Mouse (Mus musculus): ENCODE measurements around the gene Plxnb1. TPM values are rescaled to one million over a fixed set of nuclear protein-coding genes. Genes with fewer than 3 reads are reported as not detected.

Gene Plxnb1
- polyA plus RNA-seq, 1 experiment: not detected

DNA sequence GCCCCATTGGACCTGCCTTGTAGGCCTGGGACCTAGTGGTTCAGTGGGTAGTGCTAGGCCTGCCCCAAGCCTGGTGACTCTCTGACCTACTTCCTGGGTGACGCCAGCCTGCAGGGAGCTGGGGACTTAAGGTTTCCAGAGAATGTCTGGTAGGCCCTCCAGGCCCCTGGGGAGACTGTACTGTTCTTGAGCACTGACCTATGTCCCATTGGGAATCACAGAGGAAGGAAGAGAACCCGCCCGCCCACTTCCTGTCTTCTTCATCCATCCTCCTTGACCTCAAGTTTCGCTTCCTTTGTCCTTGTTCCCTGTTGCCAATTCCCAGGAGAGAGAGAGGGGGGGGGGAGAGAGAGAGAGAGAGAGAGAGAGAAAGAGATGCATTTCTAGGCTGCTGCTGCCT lies 22.9 kb downstream of the Plxnb1 start:
- WGBS: 92% methylated on average over 4 of the region's 4 CpGs
- no peak for TF ChIP-seq POLR2A (IDR thresholded peaks at IDR 0.05; ENCODE audit: insufficient read depth, low read depth, low read length)
- no peak for TF ChIP-seq CTCF (IDR thresholded peaks at IDR 0.05; ENCODE audit: insufficient read depth, low read depth, low read length)
- no peaks in the 10 kb centered on the region for H3K4me1 ChIP-seq (ENCODE audit: control insufficient read depth, insufficient read depth, low read length)
- no peak overlapping the region for H3K4me3 ChIP-seq (ENCODE audit: insufficient read depth, low read depth, low read length)
- H3K27ac ChIP-seq (ENCODE audit: insufficient read depth, low read depth, low read length): no peak overlapping the region

DNA sequence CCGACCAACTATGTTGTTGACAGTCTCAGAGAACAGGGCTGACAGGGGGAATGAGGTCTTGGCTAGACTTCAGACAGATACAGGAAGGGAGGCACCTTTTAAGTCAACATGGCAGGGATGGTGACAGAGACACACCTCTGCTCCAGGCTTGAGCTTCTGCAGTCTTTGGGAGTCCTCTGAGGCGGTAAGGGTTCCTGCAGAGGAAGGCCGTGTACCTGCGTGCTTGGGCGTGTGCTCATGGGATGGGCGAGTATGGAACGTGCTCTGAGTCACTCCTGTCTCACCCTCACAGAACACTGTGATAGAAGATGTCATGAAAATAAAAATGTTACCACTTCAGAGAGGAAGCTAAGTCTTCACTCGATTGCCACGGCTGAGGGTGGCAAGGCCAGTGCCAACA lies 24.4 kb downstream of the Plxnb1 start:
- WGBS: 81% methylated on average over 9 of the region's 9 CpGs
- TF ChIP-seq CTCF (IDR thresholded peaks at IDR 0.05; ENCODE audit: insufficient read depth, low read depth, low read length) (no peak), POLR2A (IDR thresholded peaks at IDR 0.05; ENCODE audit: insufficient read depth, low read depth, low read length) (no peak)
- Histone ChIP-seq H3K27ac (ENCODE audit: insufficient read depth, low read depth, low read length) (no peak overlapping the region), H3K4me3 (ENCODE audit: insufficient read depth, low read depth, low read length) (no peak overlapping the region), H3K4me1 (ENCODE audit: control insufficient read depth, insufficient read depth, low read length) (no peaks in the 10 kb centered on the region)

DNA sequence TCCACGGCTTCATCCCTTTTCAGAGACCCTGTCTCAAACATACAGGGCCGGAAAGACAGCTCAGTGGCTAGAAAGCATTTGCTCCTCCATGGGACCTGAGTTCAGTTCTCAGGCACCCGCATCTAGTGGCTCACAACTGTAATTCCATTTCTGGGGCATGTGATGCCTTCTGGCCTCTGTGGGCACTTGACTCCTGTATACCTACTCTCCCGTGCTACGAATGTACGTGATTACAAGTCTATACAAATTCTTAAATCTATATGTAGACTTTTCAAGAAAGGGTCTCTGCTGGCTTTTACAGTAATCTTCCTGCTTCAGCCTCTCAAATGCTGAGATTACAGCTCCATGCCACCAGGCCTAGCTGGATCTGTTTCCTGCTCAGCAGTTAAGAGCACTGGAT lies 25.8 kb downstream of the Plxnb1 start:
- H3K4me1 ChIP-seq (ENCODE audit: control insufficient read depth, insufficient read depth, low read length): no peaks in the 10 kb centered on the region
- H3K4me3 ChIP-seq (ENCODE audit: insufficient read depth, low read depth, low read length): no peak overlapping the region
- WGBS: 93% methylated on average over 6 of the region's 6 CpGs
- no peak overlapping the region for H3K27ac ChIP-seq (ENCODE audit: insufficient read depth, low read depth, low read length)
- no peak for TF ChIP-seq POLR2A (IDR thresholded peaks at IDR 0.05; ENCODE audit: insufficient read depth, low read depth, low read length)
- TF ChIP-seq CTCF (IDR thresholded peaks at IDR 0.05; ENCODE audit: insufficient read depth, low read depth, low read length): no peak

DNA sequence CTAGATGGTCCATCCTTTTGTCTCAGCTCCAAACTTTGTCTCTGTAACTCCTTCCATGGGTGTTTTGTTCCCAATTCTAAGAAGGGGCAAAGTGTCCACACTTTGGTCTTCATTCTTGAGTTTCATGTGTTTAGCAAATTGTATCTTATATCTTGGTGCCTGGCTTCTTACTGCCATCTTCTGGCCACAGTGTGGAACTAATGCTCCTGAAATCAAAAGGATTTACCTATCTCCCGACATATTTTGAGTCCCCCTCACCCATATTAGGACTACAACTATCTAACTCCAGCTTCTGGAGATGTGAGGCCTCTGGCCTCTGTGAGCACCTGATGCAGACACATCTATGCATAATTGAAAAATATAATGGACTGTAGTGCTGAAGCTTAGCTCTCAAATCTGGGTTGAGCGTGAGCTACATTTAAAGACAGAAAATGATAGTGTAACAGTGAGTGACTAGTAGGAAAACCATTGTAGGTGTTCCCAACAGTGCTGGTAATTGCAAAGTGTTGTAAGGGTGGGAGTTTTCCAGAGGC lies 27.4 kb downstream of the Plxnb1 start:
- Histone ChIP-seq H3K4me3 (ENCODE audit: insufficient read depth, low read depth, low read length) (no peak overlapping the region), H3K4me1 (ENCODE audit: control insufficient read depth, insufficient read depth, low read length) (no peaks in the 10 kb centered on the region), H3K27ac (ENCODE audit: insufficient read depth, low read depth, low read length) (no peak overlapping the region)
- WGBS: 43% methylated on average over 2 of the region's 2 CpGs
- TF ChIP-seq POLR2A (IDR thresholded peaks at IDR 0.05; ENCODE audit: insufficient read depth, low read depth, low read length): no peak
- no peak for TF ChIP-seq CTCF (IDR thresholded peaks at IDR 0.05; ENCODE audit: insufficient read depth, low read depth, low read length)

DNA sequence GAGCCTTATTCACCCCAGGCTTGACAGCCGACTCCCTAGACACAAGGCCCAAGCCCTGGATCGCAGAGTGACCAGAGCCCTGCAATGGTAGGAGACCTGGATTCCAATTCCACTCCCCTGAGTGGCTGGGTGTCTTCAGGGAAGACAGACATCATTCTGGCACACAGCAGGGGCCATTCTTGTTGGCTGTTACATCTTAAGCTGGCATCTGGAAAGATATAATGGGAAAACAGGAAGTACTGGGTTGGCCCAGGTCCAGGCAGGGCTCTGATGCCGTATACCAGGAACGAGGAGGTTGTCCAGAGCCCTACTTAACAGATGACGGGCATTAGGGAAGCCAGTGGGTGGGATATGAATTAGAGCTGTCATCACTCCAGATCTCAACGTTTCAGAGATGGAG lies 28.1 kb downstream of the Plxnb1 start:
- TF ChIP-seq CTCF (IDR thresholded peaks at IDR 0.05; ENCODE audit: insufficient read depth, low read depth, low read length) (no peak), POLR2A (IDR thresholded peaks at IDR 0.05; ENCODE audit: insufficient read depth, low read depth, low read length) (no peak)
- H3K4me3 ChIP-seq (ENCODE audit: insufficient read depth, low read depth, low read length): no peak overlapping the region
- H3K27ac ChIP-seq (ENCODE audit: insufficient read depth, low read depth, low read length): no peak overlapping the region
- 31% methylated on average over 6 of the region's 6 CpGs for WGBS
- H3K4me1 ChIP-seq (ENCODE audit: control insufficient read depth, insufficient read depth, low read length): no peaks in the 10 kb centered on the region

DNA sequence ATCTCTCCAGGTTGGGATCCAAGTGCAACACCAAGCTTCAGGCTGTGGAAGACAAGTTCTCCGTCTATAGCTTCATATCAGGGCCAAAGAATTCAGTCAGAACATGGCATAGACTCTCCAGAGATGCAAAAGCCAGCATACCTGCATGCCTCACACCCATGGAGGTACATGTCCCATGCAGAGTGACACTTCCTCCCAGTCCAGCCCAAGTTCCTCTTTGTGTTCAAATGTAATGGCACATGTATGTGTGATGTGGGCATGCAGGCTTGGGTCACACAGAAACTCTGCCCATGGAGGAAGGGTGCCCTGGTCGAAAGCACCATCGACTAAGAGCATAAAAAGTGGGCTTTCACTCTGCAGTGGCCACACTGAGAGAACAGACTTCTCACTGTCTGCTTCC lies 29.0 kb downstream of the Plxnb1 start:
- H3K4me1 ChIP-seq (ENCODE audit: control insufficient read depth, insufficient read depth, low read length): no peaks in the 10 kb centered on the region

DNA sequence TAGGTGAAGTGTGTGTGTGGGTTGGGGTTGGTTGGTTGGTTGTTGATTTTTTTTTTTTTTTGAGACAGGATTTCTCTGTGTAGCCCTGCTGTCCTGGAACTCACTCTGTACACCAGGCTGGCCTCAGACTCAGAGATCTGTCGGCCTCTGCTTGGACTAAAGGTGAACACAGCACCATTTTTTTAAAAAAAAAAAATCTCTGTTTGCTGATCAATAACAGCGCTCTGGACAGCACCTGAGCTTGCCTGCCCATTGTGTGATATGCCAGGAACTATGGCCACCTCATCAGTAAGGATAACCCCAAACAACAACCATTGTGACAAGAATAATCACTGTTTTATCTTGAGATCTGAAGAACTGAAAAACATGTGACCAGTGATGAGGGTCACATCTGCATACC lies 29.9 kb downstream of the Plxnb1 start:
- Histone ChIP-seq H3K27ac (ENCODE audit: insufficient read depth, low read depth, low read length) (no peak overlapping the region), H3K4me3 (ENCODE audit: insufficient read depth, low read depth, low read length) (no peak overlapping the region), H3K4me1 (ENCODE audit: control insufficient read depth, insufficient read depth, low read length) (no peaks in the 10 kb centered on the region)
- TF ChIP-seq POLR2A (IDR thresholded peaks at IDR 0.05; ENCODE audit: insufficient read depth, low read depth, low read length): no peak
- TF ChIP-seq CTCF (IDR thresholded peaks at IDR 0.05; ENCODE audit: insufficient read depth, low read depth, low read length): no peak
- whole genome bisulfite sequencing: 90% methylated on average over 2 of the region's 2 CpGs

More for the DNA sequence above, 29.0 kb downstream of the Plxnb1 start:
- 86% methylated on average over 3 of the region's 3 CpGs for WGBS
- H3K27ac ChIP-seq (ENCODE audit: insufficient read depth, low read depth, low read length): no peak overlapping the region
- H3K4me3 ChIP-seq (ENCODE audit: insufficient read depth, low read depth, low read length): no peak overlapping the region
- no peak for TF ChIP-seq POLR2A (IDR thresholded peaks at IDR 0.05; ENCODE audit: insufficient read depth, low read depth, low read length)

DNA sequence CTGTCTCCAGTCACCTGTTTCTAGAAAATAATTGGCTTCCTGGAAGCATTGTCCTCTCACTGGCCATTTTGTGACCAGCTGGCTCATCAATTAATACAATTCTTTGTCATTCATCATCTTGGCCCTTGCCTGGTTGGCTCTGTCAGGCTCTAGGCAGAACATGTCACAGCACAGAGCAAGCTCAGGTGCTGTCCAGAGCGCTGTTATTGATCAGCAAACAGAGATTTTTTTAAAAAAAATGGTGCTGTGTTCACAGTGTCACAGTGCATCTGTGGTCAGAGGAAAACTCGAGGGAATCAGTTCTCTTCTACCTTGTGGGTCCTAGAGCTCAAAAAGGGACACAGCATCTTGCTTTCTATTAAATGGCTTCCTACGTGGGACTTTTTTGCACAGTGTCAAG lies 30.3 kb downstream of the Plxnb1 start:
- Histone ChIP-seq H3K4me3 (ENCODE audit: insufficient read depth, low read depth, low read length) (no peak overlapping the region), H3K27ac (ENCODE audit: insufficient read depth, low read depth, low read length) (no peak overlapping the region), H3K4me1 (ENCODE audit: control insufficient read depth, insufficient read depth, low read length) (no peaks in the 10 kb centered on the region)
- TF ChIP-seq CTCF (IDR thresholded peaks at IDR 0.05; ENCODE audit: insufficient read depth, low read depth, low read length) (no peak), POLR2A (IDR thresholded peaks at IDR 0.05; ENCODE audit: insufficient read depth, low read depth, low read length) (no peak)
- WGBS: 69% methylated on average over 3 of the region's 3 CpGs

DNA sequence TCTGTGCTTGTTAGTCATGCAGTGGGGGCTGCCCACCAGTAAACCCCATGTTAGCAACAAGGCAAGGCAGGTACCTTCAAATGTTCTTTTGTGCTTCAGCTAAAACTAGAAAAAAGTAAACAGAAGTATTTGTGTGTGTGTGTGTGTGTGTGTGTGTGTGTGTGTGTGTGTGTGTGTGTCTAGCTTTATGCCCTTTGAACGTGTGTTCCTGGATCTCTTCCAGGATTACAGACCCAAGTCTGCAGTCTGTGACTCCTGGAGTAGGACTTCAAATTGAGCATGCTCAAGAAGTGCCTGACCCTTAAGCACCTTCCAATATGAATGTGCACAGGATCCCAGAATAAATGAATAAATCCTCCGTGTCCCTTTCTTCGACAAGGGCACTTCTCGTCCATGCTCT lies 31.9 kb downstream of the Plxnb1 start:
- Histone ChIP-seq H3K4me3 (ENCODE audit: insufficient read depth, low read depth, low read length) (no peak overlapping the region), H3K27ac (ENCODE audit: insufficient read depth, low read depth, low read length) (no peak overlapping the region), H3K4me1 (ENCODE audit: control insufficient read depth, insufficient read depth, low read length) (no peaks in the 10 kb centered on the region)
- 74% methylated on average over 4 of the region's 4 CpGs for WGBS
- TF ChIP-seq CTCF (IDR thresholded peaks at IDR 0.05; ENCODE audit: insufficient read depth, low read depth, low read length) (no peak), POLR2A (IDR thresholded peaks at IDR 0.05; ENCODE audit: insufficient read depth, low read depth, low read length) (no peak)

DNA sequence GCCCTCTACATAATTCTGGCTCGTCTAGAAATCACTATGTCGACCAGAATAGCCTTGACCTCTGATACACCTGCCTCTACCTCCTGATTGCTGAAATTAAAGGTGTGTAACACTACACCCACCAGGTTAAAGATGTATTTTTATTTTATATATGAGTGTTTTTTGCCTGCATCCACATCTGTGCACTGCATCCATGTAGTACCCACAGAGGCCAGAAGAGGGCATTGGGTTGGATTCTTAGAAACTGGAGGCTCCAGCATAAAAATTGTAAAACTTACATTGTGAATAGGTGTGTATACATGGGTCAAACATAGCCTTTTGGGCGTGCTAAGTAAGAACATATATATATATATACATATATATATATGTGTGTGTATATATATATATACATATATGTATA lies 33.0 kb downstream of the Plxnb1 start:
- Histone ChIP-seq H3K4me1 (ENCODE audit: control insufficient read depth, insufficient read depth, low read length) (no peaks in the 10 kb centered on the region), H3K4me3 (ENCODE audit: insufficient read depth, low read depth, low read length) (no peak overlapping the region), H3K27ac (ENCODE audit: insufficient read depth, low read depth, low read length) (no peak overlapping the region)
- 56% methylated on average over 3 of the region's 3 CpGs for WGBS
- no peak for TF ChIP-seq POLR2A (IDR thresholded peaks at IDR 0.05; ENCODE audit: insufficient read depth, low read depth, low read length)
- no peak for TF ChIP-seq CTCF (IDR thresholded peaks at IDR 0.05; ENCODE audit: insufficient read depth, low read depth, low read length)
